Mouse (Mus musculus): ENCODE results near the gene Zglp1. TPM values are rescaled to one million over a fixed set of nuclear protein-coding genes. Genes with fewer than 3 reads are reported as not detected.
"Not testable (repeated sequence)": the region's sequence is repeated elsewhere in the genome, so short reads cannot be mapped to it uniquely, and the experiment has no call there.

The Zglp1 gene
- total and polyA plus RNA-seq, 2 experiments, result 0.39 TPM; not detected in 1

GRCm38 (mm10) chr9:21072641-21073040, 5.7 kb upstream of the Zglp1 start:
- H3K4me1 ChIP-seq (ENCODE audit: control insufficient read depth, insufficient read depth, low read length), result peaks cover 7% of the 10 kb centered on the region
- TF ChIP-seq POLR2A (IDR thresholded peaks at IDR 0.05; ENCODE audit: extremely low read depth, insufficient read depth, low read length) (no peak), CTCF (IDR thresholded peaks at IDR 0.05; ENCODE audit: low read depth, low read length) (no peak)
- no peak overlapping the region for H3K27ac ChIP-seq (replicated peaks; ENCODE audit: insufficient read depth, low read depth, low read length)
- WGBS, result 8% methylated on average over 4 of the region's 4 CpGs
- H3K36me3 ChIP-seq (ENCODE audit: control insufficient read depth, insufficient read depth, low read length), result peaks cover 5% of the 10 kb centered on the region; the same call in 1 of the 2 replicates
- H3K79me2 ChIP-seq (ENCODE audit: control insufficient read depth, insufficient read depth, low read length), result 0 out of 2 replicates have a peak, but pooled peaks cover 4% of the 10 kb centered on the region
- no peaks in the 10 kb centered on the region for H3K27me3 ChIP-seq (ENCODE audit: control insufficient read depth, insufficient read depth, low read length)
- H3K9ac ChIP-seq (ENCODE audit: low read depth, low read length), result peak overlapping the region; percentile 89
- DNase-seq (ENCODE audit: extremely low read depth, low read depth, low spot score), result no peak
- peak overlapping the region; percentile 88 for H3K4me3 ChIP-seq (ENCODE audit: insufficient read depth, low read depth, low read length)

GRCm38 (mm10) chr9:21062928-21063327, 4.0 kb downstream of the Zglp1 start:
- TF ChIP-seq CTCF (IDR thresholded peaks at IDR 0.05; ENCODE audit: low read depth, low read length) (no peak), POLR2A (IDR thresholded peaks at IDR 0.05; ENCODE audit: extremely low read depth, insufficient read depth, low read length) (no peak)
- Histone ChIP-seq H3K36me3 (ENCODE audit: control insufficient read depth, insufficient read depth, low read length) (no peaks in the 10 kb centered on the region), H3K4me3 (ENCODE audit: insufficient read depth, low read depth, low read length) (no peak overlapping the region), H3K27ac (replicated peaks; ENCODE audit: insufficient read depth, low read depth, low read length) (no peak overlapping the region), H3K9ac (ENCODE audit: low read depth, low read length) (no peak overlapping the region), H3K27me3 (ENCODE audit: control insufficient read depth, insufficient read depth, low read length) (no peaks in the 10 kb centered on the region), H3K4me1 (ENCODE audit: control insufficient read depth, insufficient read depth, low read length) (no peaks in the 10 kb centered on the region), H3K79me2 (ENCODE audit: control insufficient read depth, insufficient read depth, low read length) (no peaks in the 10 kb centered on the region)
- 80% methylated on average over 2 of the region's 2 CpGs for WGBS
- DNase-seq (ENCODE audit: extremely low read depth, low read depth, low spot score), result no peak

- Histone ChIP-seq H3K36me3 (ENCODE audit: control insufficient read depth, insufficient read depth, low read length) (no peaks in the 10 kb centered on the region), H3K4me1 (ENCODE audit: control insufficient read depth, insufficient read depth, low read length) (no peaks in the 10 kb centered on the region), H3K27me3 (ENCODE audit: control insufficient read depth, insufficient read depth, low read length) (no peaks in the 10 kb centered on the region), H3K9ac (ENCODE audit: low read depth, low read length) (no peak overlapping the region), H3K27ac (replicated peaks; ENCODE audit: insufficient read depth, low read depth, low read length) (no peak overlapping the region), H3K79me2 (ENCODE audit: control insufficient read depth, insufficient read depth, low read length) (no peaks in the 10 kb centered on the region), H3K4me3 (ENCODE audit: insufficient read depth, low read depth, low read length) (no peak overlapping the region)
- no peak for TF ChIP-seq CTCF (IDR thresholded peaks at IDR 0.05; ENCODE audit: low read depth, low read length)
- TF ChIP-seq POLR2A (IDR thresholded peaks at IDR 0.05; ENCODE audit: extremely low read depth, insufficient read depth, low read length), result no peak
- no peak for DNase-seq (ENCODE audit: extremely low read depth, low read depth, low spot score)
- 80% methylated on average over 10 of the region's 10 CpGs for WGBS
Measured at GRCm38 (mm10) chr9:21051578-21051977, 15.3 kb downstream of the Zglp1 start.

- TF ChIP-seq POLR2A (IDR thresholded peaks at IDR 0.05; ENCODE audit: extremely low read depth, insufficient read depth, low read length) (no peak), CTCF (IDR thresholded peaks at IDR 0.05; ENCODE audit: low read depth, low read length) (no peak)
- no peak for DNase-seq (ENCODE audit: extremely low read depth, low read depth, low spot score)
- no peak overlapping the region for H3K27ac ChIP-seq (replicated peaks; ENCODE audit: insufficient read depth, low read depth, low read length)
- WGBS, result 78% methylated on average over 3 of the region's 3 CpGs
- no peaks in the 10 kb centered on the region for H3K27me3 ChIP-seq (ENCODE audit: control insufficient read depth, insufficient read depth, low read length)
- no peaks in the 10 kb centered on the region for H3K4me1 ChIP-seq (ENCODE audit: control insufficient read depth, insufficient read depth, low read length)
- no peak overlapping the region for H3K9ac ChIP-seq (ENCODE audit: low read depth, low read length)
- H3K79me2 ChIP-seq (ENCODE audit: control insufficient read depth, insufficient read depth, low read length), result no peaks in the 10 kb centered on the region
- no peak overlapping the region for H3K4me3 ChIP-seq (ENCODE audit: insufficient read depth, low read depth, low read length)
- H3K36me3 ChIP-seq (ENCODE audit: control insufficient read depth, insufficient read depth, low read length), result no peaks in the 10 kb centered on the region
Measured at GRCm38 (mm10) chr9:21045235-21045634, 21.7 kb downstream of the Zglp1 start.

- H3K9ac ChIP-seq (ENCODE audit: low read depth, low read length); DNase-seq (ENCODE audit: extremely low read depth, low read depth, low spot score): not testable (repeated sequence)
- 72% methylated on average over 1 of the region's 1 CpGs for WGBS
Measured at GRCm38 (mm10) chr9:21044785-21045184, 22.1 kb downstream of the Zglp1 start.

GRCm38 (mm10) chr9:21043563-21043962, 23.3 kb downstream of the Zglp1 start:
- H3K27ac ChIP-seq (replicated peaks; ENCODE audit: insufficient read depth, low read depth, low read length), result no peak overlapping the region
- H3K4me3 ChIP-seq (ENCODE audit: insufficient read depth, low read depth, low read length), result no peak overlapping the region
- no peaks in the 10 kb centered on the region for H3K4me1 ChIP-seq (ENCODE audit: control insufficient read depth, insufficient read depth, low read length)
- H3K36me3 ChIP-seq (ENCODE audit: control insufficient read depth, insufficient read depth, low read length), result no peaks in the 10 kb centered on the region
- no peaks in the 10 kb centered on the region for H3K79me2 ChIP-seq (ENCODE audit: control insufficient read depth, insufficient read depth, low read length)
- DNase-seq (ENCODE audit: extremely low read depth, low read depth, low spot score), result no peak
- H3K9ac ChIP-seq (ENCODE audit: low read depth, low read length), result no peak overlapping the region
- WGBS, result 90% methylated on average over 4 of the region's 4 CpGs
- no peak for TF ChIP-seq CTCF (IDR thresholded peaks at IDR 0.05; ENCODE audit: low read depth, low read length)
- 0 out of 2 replicates have a peak, but pooled peaks cover under 1% of the 10 kb centered on the region for H3K27me3 ChIP-seq (ENCODE audit: control insufficient read depth, insufficient read depth, low read length)

More at GRCm38 (mm10) chr9:21044785-21045184, 22.1 kb downstream of the Zglp1 start:
- H3K4me1 ChIP-seq (ENCODE audit: control insufficient read depth, insufficient read depth, low read length); H3K36me3 ChIP-seq (ENCODE audit: control insufficient read depth, insufficient read depth, low read length); H3K27ac ChIP-seq (replicated peaks; ENCODE audit: insufficient read depth, low read depth, low read length); H3K79me2 ChIP-seq (ENCODE audit: control insufficient read depth, insufficient read depth, low read length); H3K4me3 ChIP-seq (ENCODE audit: insufficient read depth, low read depth, low read length); H3K27me3 ChIP-seq (ENCODE audit: control insufficient read depth, insufficient read depth, low read length): not testable (repeated sequence)
